Mouse (Mus musculus) G1E (cell line): ENCODE results near the gene Arl15.

ENCODE experiments used
- CTCF ChIP-seq: IDR thresholded peaks from 2 replicates; pipeline ENCODE4 v1.5.1; 2012; ENCODE audit warnings: low read depth, low read length, inconsistent platforms, mixed read lengths
- TAL1 ChIP-seq: conservative IDR thresholded peaks from 2 replicates; pipeline ENCODE4 v1.6.1; 2012; ENCODE audit warnings: low read depth, low read length, inconsistent platforms, mixed read lengths

DNA sequence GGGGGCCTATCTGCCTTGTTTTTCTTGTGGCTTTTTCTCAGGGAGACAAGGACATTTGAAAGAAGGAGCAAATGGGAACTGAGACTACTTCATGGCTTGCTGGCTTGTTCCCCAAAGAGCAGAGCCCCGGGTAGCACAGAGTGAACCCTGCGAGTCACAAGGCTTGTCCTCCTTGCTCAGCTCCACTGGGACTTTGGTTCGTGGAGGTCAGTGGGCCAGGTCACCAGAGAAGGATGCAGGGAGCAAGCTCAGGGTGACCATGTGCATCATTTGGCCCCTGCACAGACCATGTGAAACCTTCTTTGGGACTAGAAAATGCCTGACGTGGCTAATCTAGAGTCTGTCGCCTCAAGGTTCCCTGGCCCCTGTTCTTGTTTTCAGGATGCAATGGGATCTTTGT is 155.4 kb downstream of the Arl15 start:
- no peak for TF ChIP-seq TAL1
- no peak for TF ChIP-seq CTCF
